Mouse (Mus musculus) kidney, adult 9 months (tissue): Measurements from ENCODE around the gene Zfp512b.

ENCODE experiments used
- DNase-seq: peaks from one replicate; pipeline ENCODE4 v3.0.0; 2022

Zfp512b gene

GRCm38 (mm10) chr2:181592231-181593041 lies at the start of gene Zfp512b:
Zfp512b (minus strand) TSS chr2:181592803.
- DNase-seq = peak; percentile 72

DNA sequence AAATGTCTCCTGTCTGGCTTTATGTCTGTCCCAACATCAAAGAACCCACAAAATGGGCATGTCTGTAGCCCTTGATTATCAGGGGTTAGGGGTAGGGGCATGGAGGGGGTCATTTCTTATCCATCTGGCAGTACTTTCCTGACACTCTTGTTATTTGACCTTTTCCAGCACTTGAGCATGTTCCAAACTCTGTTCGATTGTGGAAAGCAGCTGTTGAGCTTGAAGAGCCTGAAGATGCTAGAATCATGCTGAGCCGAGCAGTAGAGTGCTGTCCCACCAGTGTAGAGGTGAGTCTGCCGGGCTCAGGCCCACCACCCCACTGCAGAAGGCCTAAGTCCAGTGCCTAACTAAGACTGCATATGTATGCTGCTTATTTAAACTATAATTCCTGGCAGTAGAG lies 43.3 kb upstream of the Zfp512b start:
- no peak for DNase-seq

DNA sequence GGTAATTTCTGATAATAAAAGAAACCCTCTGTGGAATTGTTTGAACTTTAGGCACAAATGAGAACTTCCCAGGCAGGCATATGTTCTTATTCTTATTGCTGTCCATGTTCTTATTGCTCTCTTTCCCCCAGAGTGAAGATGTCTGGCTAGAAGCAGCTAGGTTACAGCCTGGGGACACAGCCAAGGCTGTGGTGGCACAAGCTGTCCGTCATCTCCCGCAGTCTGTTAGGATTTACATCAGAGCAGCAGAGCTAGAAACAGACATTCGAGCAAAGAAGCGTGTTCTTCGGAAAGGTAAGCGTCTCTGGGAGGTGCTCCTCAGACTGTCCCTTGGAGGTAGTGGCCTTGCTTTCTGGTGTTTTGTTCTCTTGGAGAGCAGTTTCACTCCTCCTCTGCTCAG lies 40.0 kb upstream of the Zfp512b start:
- no peak for DNase-seq

GRCm38 (mm10) chr2:181628471-181628870 lies 35.9 kb upstream of the Zfp512b start:
- no peak for DNase-seq

- peak; percentile 27 for DNase-seq
Observed at GRCm38 (mm10) chr2:181623401-181623800, 30.8 kb upstream of the Zfp512b start.

DNA sequence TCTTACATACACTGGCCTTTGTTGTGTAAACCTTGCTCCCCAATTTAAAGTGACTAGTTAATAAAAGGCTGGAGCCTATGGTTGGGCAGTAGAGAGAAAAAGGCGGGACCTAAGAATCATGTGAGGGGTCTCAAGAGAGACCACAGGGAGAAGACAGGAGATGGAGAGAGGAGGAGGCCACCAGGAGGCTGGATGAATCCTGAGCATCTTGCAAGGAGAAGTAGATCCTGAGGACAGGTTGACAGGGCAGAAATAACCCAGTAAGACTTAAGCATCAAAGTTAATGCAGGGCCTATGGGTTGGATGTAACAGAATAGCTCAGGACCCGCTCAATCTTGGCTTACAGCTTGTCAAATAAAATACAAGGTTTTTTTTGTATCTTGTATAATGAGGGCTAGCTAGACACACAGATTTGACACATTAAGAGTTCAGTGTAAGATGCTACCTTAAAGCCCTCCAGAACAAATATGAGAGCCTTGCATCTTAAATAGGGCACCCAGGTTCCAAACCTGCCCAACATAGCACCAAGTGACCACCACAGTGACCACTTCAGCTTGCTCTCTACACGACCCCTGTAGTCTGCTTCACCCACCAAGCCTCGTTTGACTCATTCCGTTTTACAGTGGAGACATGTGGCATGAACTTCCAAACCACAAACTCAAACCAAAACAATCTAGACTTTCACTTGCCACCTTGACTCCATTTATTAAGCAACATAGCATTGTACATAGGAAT lies 26.3 kb upstream of the Zfp512b start:
- DNase-seq = no peak

- peak; percentile 4 for DNase-seq
Observed at GRCm38 (mm10) chr2:181602367-181602766, 9.8 kb upstream of the Zfp512b start.

- DNase-seq = peak; percentile 14
Observed at GRCm38 (mm10) chr2:181601751-181602145, 9.1 kb upstream of the Zfp512b start.

GRCm38 (mm10) chr2:181600828-181601750 lies 8.5 kb upstream of the Zfp512b start:
- peak; percentile 98 for DNase-seq

GRCm38 (mm10) chr2:181600226-181600758 lies 7.7 kb upstream of the Zfp512b start:
- no peak for DNase-seq

GRCm38 (mm10) chr2:181598454-181599351 lies 6.1 kb upstream of the Zfp512b start, which contains the start of gene Samd10:
Samd10 (minus strand) TSS chr2:181599212.
- DNase-seq = peak; percentile 77

DNA sequence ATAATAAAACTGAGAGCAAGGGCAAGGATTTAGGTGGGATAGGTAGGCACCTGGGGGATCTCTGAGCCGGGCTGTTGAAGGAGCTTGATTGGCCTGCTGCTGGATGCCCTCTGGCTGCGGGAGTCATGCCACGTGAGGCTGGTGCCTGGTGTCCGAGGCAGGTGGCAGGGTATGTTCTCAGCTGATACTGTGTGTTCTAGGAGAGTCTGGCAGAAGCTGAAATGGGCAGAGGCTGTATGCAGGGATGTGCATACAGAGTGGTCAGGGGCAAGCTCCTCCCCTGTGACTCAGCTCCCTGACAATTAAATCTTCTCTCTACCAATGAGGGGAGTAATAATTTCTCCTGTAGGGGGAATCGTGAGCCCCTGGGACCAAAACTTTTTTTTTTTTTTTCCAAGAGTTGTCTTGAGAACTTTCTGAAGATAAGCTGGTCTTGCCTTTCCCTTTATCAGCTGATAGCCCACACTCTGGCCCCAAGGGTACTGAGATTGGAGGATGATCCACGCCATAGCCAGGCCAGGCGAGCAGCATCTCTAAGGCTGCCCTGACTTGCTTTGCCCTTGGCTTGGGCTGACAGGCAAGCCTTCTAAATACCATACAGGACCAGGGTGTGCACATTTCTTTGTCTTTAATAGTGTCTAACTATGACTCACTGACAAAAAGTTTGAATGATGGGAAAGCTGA lies 4.9 kb upstream of the Zfp512b start:
- no peak for DNase-seq

GRCm38 (mm10) chr2:181596221-181596960 lies 3.8 kb upstream of the Zfp512b start:
- DNase-seq = no peak

- DNase-seq = peak; percentile 67
Observed at GRCm38 (mm10) chr2:181594946-181595696, 2.5 kb upstream of the Zfp512b start.

DNA sequence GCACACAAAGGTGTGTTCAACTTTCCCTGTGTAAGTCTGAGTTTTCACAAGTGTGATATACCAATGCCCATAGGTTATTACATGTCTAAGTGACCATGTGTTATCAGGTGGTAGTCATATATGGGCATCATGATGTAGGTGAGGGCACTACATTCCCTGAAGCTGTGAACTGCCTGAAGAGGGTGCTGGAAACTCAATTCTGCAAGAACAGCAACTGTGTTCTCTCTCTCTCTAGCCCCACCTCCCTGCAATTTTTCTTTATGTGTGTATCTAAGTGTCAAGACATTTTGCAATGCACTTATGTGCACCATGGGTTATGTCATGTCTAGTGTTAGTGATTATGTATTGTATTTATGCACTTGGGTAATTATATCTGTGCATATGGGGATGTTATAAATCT lies 1.3 kb upstream of the Zfp512b start:
- no peak for DNase-seq

DNA sequence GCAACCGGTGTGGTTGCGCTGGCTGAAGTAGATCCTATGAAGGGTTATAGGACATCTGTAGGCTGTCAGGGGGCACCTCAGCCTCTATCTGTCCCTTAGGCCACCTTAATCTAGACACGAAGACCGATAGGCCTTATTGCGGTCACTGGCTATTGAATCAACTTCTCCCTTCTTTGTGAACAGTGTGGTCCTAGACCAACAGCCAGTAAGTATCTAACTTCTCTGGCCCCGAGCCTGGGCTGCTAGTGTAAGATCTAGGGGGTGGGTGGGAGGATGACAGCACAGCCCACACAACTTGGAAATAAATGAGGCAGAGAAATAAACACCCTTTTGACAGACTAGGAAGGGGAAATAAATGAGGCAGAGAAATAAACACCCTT lies 429 bp upstream of the Zfp512b start:
- DNase-seq = no peak

GRCm38 (mm10) chr2:181591528-181592085 lies 996 bp downstream of the Zfp512b start, which contains the start of gene Prpf6:
Prpf6 (plus strand) TSS chr2:181591868.
- peak; percentile 48 for DNase-seq

- DNase-seq = no peak
Observed at GRCm38 (mm10) chr2:181590471-181590870, 2.1 kb downstream of the Zfp512b start.

DNA sequence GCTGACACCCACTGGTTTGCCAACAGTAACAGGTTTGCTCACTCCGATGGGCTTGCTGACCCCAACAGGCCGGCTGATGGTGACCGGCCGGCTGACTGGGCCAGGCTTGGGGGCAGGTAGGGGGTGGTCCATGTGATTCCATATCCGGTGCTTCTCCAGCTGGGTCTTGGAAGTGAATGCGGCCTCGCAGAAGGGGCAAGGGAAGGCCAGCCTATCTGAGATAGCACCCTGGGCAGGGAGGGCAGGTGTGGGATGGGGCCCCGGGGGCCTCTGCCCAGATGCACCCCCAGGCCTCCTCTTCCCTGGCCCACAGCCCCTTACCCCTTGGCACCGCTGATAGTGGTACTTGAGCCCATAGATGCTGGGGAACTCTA lies 2.9 kb downstream of the Zfp512b start:
- DNase-seq = no peak
